Mouse (Mus musculus) heart, adult 11 months (tissue): Measurements from ENCODE around the gene Cldn10.

Experiments used
- DNase-seq: peaks from one replicate; pipeline ENCODE4 v3.0.0; 2022

Cldn10 gene

DNA sequence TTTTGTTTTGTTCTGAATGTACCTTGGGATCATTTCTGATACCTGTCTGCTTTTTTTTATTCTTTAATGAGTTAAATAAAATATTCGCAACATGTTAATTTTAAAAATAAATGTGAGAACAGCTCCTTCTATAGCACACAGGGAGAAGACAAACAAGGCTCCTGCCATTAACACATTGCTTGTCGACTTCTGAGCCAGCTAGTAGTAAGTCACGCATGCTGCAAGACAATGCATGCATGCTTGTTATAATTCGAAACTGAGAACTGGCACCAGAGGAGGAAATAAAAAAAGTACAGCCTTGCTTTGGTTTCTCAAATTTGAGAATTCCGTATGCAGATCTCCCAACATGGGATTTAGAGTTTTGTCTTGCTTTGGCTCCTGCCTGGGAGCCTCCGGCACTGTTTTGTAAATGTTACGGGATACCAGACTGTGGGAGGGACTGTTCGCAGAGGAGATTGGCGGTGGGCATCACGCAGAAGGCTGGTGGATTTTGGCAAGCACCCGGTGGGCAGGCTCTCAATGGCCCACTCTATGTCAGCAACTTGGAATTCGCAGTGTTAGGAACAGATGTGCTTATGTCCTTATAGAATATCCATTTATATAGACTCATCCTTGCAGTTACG, 80.5 kb downstream of the Cldn10 start:
- DNase-seq = peak; percentile 78

DNA sequence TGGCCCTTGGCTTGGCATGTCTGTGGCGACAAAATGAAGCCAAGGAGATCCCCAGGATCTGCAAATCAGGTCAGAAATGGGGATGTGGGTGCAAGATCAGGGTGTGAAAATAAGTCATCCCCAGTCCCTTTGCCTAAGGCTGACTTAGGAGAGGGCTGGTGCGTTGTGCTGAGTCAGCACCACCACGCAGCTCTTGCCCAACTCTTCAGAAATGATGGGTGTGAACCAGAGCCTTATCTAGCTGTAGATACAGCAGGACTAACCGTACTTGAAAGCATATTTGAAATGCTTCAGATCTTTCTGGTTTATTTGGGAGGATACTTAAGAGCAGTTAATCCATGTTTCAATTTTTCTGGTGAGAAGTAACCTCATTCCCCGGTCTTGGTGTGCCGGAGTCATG, 82.0 kb downstream of the Cldn10 start:
- peak; percentile 72 for DNase-seq

DNA sequence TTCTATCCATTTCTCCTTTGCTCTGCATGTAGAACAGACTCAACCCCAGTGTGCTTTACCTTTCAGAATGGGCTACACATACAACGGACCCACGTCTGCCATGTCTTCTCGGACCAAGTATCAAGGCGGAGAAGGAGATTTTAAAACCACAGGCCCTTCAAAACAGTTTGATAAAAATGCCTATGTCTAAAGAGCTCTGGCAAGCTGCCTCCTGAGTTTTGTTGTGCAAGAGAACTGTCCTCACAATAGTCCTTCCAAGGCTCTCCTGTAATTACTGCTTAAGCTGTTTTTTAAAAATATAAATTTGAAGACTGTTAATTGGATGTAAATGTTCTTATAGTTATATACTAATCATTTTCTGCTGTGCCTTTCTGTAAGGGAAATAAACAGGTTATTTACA, 86.4 kb downstream of the Cldn10 start:
- peak; percentile 23 for DNase-seq

DNA sequence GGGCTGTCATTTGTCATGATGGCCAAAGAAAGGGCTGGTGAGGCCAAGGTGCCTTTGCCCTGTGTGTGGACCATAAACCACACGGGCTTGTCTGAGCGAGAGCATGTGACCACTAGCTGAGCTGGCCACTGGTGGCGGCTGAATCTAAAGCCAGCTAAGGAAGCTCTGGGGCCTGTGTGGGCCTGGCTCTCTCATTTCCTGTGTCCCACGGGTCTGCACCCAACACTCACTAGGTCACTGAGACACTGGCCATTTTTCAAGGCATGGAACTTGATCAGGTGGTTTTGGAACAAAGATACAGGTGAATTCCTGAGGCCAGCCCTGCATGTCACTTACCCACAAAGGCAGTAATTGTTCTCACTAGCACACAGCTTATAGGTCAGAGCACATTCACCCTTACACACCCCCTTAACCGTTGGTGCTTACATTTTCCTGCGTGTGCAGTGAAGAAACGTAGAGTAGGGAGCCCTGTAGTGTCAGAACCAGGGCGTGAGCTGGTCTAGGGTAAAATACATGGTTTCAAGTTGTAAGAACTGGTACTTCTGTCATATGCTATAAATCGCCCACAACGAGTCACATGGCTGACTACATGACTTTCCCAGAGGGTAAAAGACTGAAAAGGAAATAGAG, 87.2 kb downstream of the Cldn10 start:
- peak; percentile 78 for DNase-seq

GRCm38 (mm10) chr14:118878346-118878910, 90.7 kb downstream of the Cldn10 start:
- DNase-seq = no peak

GRCm38 (mm10) chr14:118880696-118881095, 93.0 kb downstream of the Cldn10 start:
- DNase-seq = no peak

GRCm38 (mm10) chr14:118883344-118884249, 95.9 kb downstream of the Cldn10 start:
- no peak for DNase-seq

GRCm38 (mm10) chr14:118884250-118884556, 96.5 kb downstream of the Cldn10 start:
- DNase-seq = no peak

GRCm38 (mm10) chr14:118890101-118890500, 102.4 kb downstream of the Cldn10 start:
- DNase-seq = no peak

DNA sequence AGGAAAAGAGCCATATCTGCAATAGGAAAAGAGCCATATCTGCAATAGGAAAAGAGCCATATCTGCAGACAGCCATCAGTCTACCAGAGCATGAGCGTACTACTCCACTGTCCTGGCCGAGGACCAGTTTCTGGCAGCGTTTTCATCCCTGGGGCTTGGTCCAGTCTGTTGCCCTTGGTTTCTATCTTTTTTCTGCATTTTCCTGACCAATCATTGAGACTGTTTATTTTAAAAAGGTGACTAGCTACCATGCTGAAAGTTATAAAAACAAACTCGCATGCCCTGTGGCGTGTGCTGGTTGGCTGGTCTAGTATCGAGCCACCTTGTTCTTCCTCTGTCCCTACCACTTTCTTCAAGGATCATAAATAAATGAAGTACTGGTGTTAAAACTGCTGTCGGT, 107.5 kb downstream of the Cldn10 start:
- DNase-seq = no peak

DNA sequence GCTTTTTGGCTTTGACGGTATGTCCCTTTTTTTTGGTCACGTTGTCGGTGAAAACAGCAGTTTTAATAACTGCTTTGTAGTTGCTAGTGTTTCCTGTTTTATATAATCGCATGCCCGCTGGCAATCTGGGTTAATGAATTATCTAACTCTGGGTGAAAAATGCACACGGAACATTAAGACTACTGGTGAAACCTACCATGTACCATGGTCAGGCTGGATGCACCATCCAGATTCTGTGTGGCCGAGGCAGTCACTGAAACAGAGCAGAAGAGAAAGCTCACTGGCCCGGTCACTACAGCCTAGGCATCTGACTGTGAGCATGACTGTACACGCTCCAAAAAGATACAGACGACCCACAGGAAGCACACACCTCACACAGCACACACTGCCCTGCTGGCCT, 107.9 kb downstream of the Cldn10 start:
- no peak for DNase-seq

- DNase-seq = no peak
Measured at GRCm38 (mm10) chr14:118899940-118900339, 112.2 kb downstream of the Cldn10 start.

DNA sequence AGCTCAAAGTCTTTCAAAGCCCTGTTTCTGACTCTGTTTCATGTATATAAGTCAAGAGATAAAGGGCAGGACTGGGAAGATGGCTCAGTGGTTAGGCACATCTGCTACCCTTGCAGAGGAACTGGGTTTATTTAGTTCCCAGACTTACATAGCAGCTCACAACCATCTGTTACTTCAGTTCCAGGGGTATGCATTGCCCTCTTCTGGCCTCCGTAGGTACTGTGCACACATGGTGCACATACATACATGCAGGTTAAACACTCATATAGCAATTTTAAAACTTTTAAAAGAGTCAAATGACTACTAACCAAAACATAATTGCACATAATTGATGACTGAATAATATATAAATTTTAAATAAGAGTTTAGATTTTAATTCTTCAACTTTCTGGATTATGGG, 113.2 kb downstream of the Cldn10 start:
- no peak for DNase-seq

- peak; percentile 68 for DNase-seq
Measured at GRCm38 (mm10) chr14:118903397-118903796, 115.7 kb downstream of the Cldn10 start.

GRCm38 (mm10) chr14:118903867-118904562, 116.3 kb downstream of the Cldn10 start:
- no peak for DNase-seq

DNA sequence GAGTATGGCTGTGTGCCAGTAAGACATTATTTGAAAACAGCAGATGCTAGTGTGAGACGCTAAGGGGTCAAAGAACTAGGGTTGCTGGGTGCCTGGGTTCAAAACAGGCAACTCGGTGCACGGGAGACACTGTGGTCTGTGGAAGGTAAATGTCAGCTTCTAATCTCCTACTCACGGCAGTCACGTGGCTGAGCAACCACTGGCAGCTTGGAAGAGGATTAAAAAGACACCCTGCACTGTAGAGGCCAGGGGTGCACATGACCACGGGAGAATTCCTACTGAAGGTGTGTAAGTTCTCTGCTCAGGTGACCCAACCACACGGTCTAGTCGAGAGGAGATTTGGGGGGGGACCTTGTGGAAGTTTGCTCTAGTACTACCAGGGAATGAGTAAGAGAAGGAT, 119.9 kb downstream of the Cldn10 start:
- peak; percentile 86 for DNase-seq

GRCm38 (mm10) chr14:118909872-118910271, 122.2 kb downstream of the Cldn10 start:
- peak; percentile 95 for DNase-seq

DNA sequence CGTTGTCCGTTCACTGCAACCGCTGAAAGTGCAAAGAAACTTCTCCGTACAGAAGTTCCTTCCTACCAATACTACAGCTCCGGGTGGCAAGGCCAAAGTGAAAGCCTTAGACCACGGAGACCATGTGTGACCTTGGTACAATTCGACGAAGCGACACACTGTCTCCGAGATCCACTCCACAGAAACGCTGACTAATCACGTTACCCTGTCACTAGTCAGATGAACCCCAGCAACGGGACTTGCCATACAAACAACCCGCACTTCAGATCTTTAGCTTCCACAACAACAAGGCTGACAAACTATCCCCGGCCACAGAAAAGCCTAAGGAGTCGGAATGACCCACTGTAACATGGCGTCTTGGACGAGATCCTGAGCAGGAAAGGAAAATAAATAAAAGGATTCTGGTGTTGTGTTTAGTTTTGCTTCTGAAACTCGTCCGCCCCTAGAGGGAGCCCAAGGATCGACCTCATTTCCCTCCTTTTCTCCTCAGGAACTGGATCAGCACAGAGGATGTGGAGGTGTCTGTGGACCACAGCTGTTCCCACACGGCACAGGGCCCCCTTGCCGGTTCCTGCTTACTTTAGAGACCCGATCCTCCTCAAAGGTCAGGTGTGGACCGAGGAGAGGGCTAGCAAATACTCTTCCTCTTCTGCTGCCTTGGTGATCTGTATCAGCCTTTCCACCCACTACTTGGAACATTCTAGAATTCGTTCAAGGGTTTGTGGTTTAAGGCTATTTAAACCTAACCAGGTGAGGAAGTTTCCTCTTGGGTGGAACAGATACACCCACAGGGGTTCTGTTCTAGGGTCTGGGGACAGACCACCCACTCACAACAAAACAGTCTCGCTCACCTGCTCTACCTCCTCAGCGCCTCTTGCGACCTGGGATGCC, 122.9 kb downstream of the Cldn10 start:
- DNase-seq = peak; percentile 93

DNA sequence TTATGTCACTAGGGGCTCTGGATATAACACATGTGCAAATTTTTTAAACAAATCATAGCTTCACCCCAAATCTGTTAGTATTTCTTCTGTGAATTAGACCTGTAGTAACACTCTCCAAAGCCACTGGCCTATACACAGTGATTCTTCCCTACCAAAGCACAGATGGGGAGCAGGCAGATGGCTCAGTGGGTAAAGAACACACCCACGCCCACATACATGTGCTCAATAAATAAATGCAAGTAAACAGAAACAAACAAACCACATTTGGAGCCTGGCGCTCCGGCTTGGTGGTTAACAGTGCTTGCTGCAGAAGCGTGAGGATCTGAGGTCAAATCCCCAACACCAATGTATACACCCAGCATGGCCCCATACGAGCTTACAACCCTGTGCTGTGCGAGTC, 123.8 kb downstream of the Cldn10 start:
- DNase-seq = no peak

- no peak for DNase-seq
Measured at GRCm38 (mm10) chr14:118913651-118914050, 125.9 kb downstream of the Cldn10 start.

DNA sequence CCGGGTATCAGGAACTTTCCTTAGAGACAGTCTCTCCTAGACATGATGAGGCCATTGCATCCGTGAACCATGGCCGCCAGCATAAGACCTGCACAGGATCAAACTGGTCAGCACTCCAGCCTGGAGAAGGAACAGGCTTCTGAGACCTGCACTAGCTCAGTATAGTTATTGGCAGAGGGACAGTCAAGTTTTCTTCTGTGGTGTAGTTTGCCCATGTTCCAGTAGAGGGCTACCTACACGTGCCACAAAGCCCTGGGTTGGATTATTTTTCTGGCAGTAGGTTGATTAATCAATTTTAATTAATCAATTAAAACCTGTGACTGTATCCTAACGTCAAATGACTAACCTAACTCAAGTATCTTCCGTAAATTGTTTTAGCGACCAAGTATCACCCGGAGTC, 131.3 kb downstream of the Cldn10 start:
- DNase-seq = no peak

- no peak for DNase-seq
Measured at GRCm38 (mm10) chr14:118920654-118921053, 132.9 kb downstream of the Cldn10 start.
